Mouse (Mus musculus): ENCODE results near the gene a. TPM values are rescaled to one million over a fixed set of nuclear protein-coding genes. Genes with fewer than 3 reads are reported as not detected.

Gene a
- polyA plus RNA-seq, 1 experiment from 2014 or later, result 0.41 TPM

- DNase-seq (ENCODE audit: low spot score) (no peak), ATAC-seq (ENCODE audit: low FRiP score, low TSS enrichment) (no peak)
- Histone ChIP-seq H3K9ac (ENCODE audit: low read length) (no peak overlapping the region), H3K4me1 (replicated peaks; ENCODE audit: control insufficient read depth, insufficient read depth) (no peaks in the 10 kb centered on the region), H3K4me2 (replicated peaks; ENCODE audit: low read depth) (no peak overlapping the region), H3K27ac (replicated peaks) (no peak overlapping the region), H3K9me3 (ENCODE audit: control insufficient read depth, low read length) (no peaks in the 10 kb centered on the region), H3K4me3 (ENCODE audit: low read depth, low read length) (no peak overlapping the region), H3K36me3 (ENCODE audit: control insufficient read depth, insufficient read depth, low read length) (no peaks in the 10 kb centered on the region), H3K27me3 (ENCODE audit: control insufficient read depth, insufficient read depth, low read length) (no peaks in the 10 kb centered on the region)
- 39% methylated on average over 7 of the region's 7 CpGs for WGBS
- TF ChIP-seq CTCF (IDR thresholded peaks at IDR 0.05; ENCODE audit: low read depth), result no peak
- TF ChIP-seq EP300 (optimal IDR thresholded peaks at IDR 0.05), result no peak
Measured at GRCm38 (mm10) chr2:154925411-154926031, 134.3 kb downstream of the a start.

- Histone ChIP-seq H3K9ac (ENCODE audit: low read length) (no peak overlapping the region), H3K4me3 (ENCODE audit: low read depth, low read length) (no peak overlapping the region), H3K9me3 (ENCODE audit: control insufficient read depth, low read length) (no peaks in the 10 kb centered on the region), H3K4me1 (replicated peaks; ENCODE audit: control insufficient read depth, insufficient read depth) (no peaks in the 10 kb centered on the region), H3K4me2 (replicated peaks; ENCODE audit: low read depth) (no peak overlapping the region), H3K36me3 (ENCODE audit: control insufficient read depth, insufficient read depth, low read length) (no peaks in the 10 kb centered on the region), H3K27ac (replicated peaks) (no peak overlapping the region), H3K27me3 (ENCODE audit: control insufficient read depth, insufficient read depth, low read length) (no peaks in the 10 kb centered on the region)
- 77% methylated on average over 6 of the region's 6 CpGs for WGBS
- DNase-seq (ENCODE audit: low spot score) (no peak), ATAC-seq (ENCODE audit: low FRiP score, low TSS enrichment) (no peak)
- no peak for TF ChIP-seq EP300 (optimal IDR thresholded peaks at IDR 0.05)
- TF ChIP-seq CTCF (IDR thresholded peaks at IDR 0.05; ENCODE audit: low read depth), result no peak
Measured at GRCm38 (mm10) chr2:154926843-154927242, 135.6 kb downstream of the a start.

- Histone ChIP-seq H3K4me1 (replicated peaks; ENCODE audit: control insufficient read depth, insufficient read depth) (no peaks in the 10 kb centered on the region), H3K9ac (ENCODE audit: low read length) (no peak overlapping the region), H3K36me3 (ENCODE audit: control insufficient read depth, insufficient read depth, low read length) (no peaks in the 10 kb centered on the region), H3K9me3 (ENCODE audit: control insufficient read depth, low read length) (no peaks in the 10 kb centered on the region), H3K27me3 (ENCODE audit: control insufficient read depth, insufficient read depth, low read length) (no peaks in the 10 kb centered on the region), H3K27ac (replicated peaks) (no peak overlapping the region), H3K4me3 (ENCODE audit: low read depth, low read length) (no peak overlapping the region), H3K4me2 (replicated peaks; ENCODE audit: low read depth) (no peak overlapping the region)
- TF ChIP-seq EP300 (optimal IDR thresholded peaks at IDR 0.05) (no peak), CTCF (IDR thresholded peaks at IDR 0.05; ENCODE audit: low read depth) (no peak)
- ATAC-seq (ENCODE audit: low FRiP score, low TSS enrichment) (no peak), DNase-seq (ENCODE audit: low spot score) (no peak)
- 79% methylated on average over 2 of the region's 2 CpGs for WGBS
Measured at GRCm38 (mm10) chr2:154928298-154928697, 137.1 kb downstream of the a start.

- DNase-seq (ENCODE audit: low spot score) (no peak), ATAC-seq (ENCODE audit: low FRiP score, low TSS enrichment) (no peak)
- WGBS, result 52% methylated on average over 4 of the region's 4 CpGs
- no peak overlapping the region for H3K9ac ChIP-seq (ENCODE audit: low read length)
- no peaks in the 10 kb centered on the region for H3K9me3 ChIP-seq (ENCODE audit: control insufficient read depth, low read length)
- no peak overlapping the region for H3K27ac ChIP-seq (replicated peaks)
- TF ChIP-seq CTCF (IDR thresholded peaks at IDR 0.05; ENCODE audit: low read depth) (peak; percentile 54), EP300 (optimal IDR thresholded peaks at IDR 0.05) (no peak)
- no peaks in the 10 kb centered on the region for H3K27me3 ChIP-seq (ENCODE audit: control insufficient read depth, insufficient read depth, low read length)
- H3K4me1 ChIP-seq (replicated peaks; ENCODE audit: control insufficient read depth, insufficient read depth), result no peaks in the 10 kb centered on the region
- H3K36me3 ChIP-seq (ENCODE audit: control insufficient read depth, insufficient read depth, low read length), result no peaks in the 10 kb centered on the region
- no peak overlapping the region for H3K4me3 ChIP-seq (ENCODE audit: low read depth, low read length)
- H3K4me2 ChIP-seq (replicated peaks; ENCODE audit: low read depth), result no peak overlapping the region
Measured at GRCm38 (mm10) chr2:154933884-154934283, 142.7 kb downstream of the a start.

- Histone ChIP-seq H3K27ac (replicated peaks) (no peak overlapping the region), H3K9me3 (ENCODE audit: control insufficient read depth, low read length) (no peaks in the 10 kb centered on the region), H3K4me2 (replicated peaks; ENCODE audit: low read depth) (no peak overlapping the region), H3K9ac (ENCODE audit: low read length) (no peak overlapping the region), H3K4me3 (ENCODE audit: low read depth, low read length) (no peak overlapping the region), H3K36me3 (ENCODE audit: control insufficient read depth, insufficient read depth, low read length) (no peaks in the 10 kb centered on the region), H3K4me1 (replicated peaks; ENCODE audit: control insufficient read depth, insufficient read depth) (no peaks in the 10 kb centered on the region), H3K27me3 (ENCODE audit: control insufficient read depth, insufficient read depth, low read length) (no peaks in the 10 kb centered on the region)
- DNase-seq (ENCODE audit: low spot score) (no peak), ATAC-seq (ENCODE audit: low FRiP score, low TSS enrichment) (no peak)
- WGBS, result 77% methylated on average over 6 of the region's 6 CpGs
- no peak for TF ChIP-seq EP300 (optimal IDR thresholded peaks at IDR 0.05)
- TF ChIP-seq CTCF (IDR thresholded peaks at IDR 0.05; ENCODE audit: low read depth), result no peak
Measured at GRCm38 (mm10) chr2:154936106-154936505, 144.9 kb downstream of the a start.

- H3K27ac ChIP-seq (replicated peaks), result no peak overlapping the region
- H3K4me3 ChIP-seq (ENCODE audit: low read depth, low read length), result no peak overlapping the region
- DNase-seq (ENCODE audit: low spot score) (no peak), ATAC-seq (ENCODE audit: low FRiP score, low TSS enrichment) (no peak)
- no peaks in the 10 kb centered on the region for H3K27me3 ChIP-seq (ENCODE audit: control insufficient read depth, insufficient read depth, low read length)
- H3K4me2 ChIP-seq (replicated peaks; ENCODE audit: low read depth), result no peak overlapping the region
- 61% methylated on average over 11 of the region's 11 CpGs for WGBS
- H3K4me1 ChIP-seq (replicated peaks; ENCODE audit: control insufficient read depth, insufficient read depth), result no peaks in the 10 kb centered on the region
- TF ChIP-seq EP300 (optimal IDR thresholded peaks at IDR 0.05) (no peak), CTCF (IDR thresholded peaks at IDR 0.05; ENCODE audit: low read depth) (no peak)
- no peak overlapping the region for H3K9ac ChIP-seq (ENCODE audit: low read length)
- H3K36me3 ChIP-seq (ENCODE audit: control insufficient read depth, insufficient read depth, low read length), result no peaks in the 10 kb centered on the region
- H3K9me3 ChIP-seq (ENCODE audit: control insufficient read depth, low read length), result no peaks in the 10 kb centered on the region
Measured at GRCm38 (mm10) chr2:154936536-154937155, 145.4 kb downstream of the a start.
